Mouse (Mus musculus) urinary bladder, postnatal 14 days (tissue): Measurements from ENCODE around the gene Fbln5.
A peak's percentile ranks its signal among the peaks of the same experiment; 100 is the strongest.

Experiments
- DNase-seq: peaks from one replicate; pipeline ENCODE4 v3.0.0; 2021; ENCODE audit warnings: low spot score

Fbln5 gene

DNA sequence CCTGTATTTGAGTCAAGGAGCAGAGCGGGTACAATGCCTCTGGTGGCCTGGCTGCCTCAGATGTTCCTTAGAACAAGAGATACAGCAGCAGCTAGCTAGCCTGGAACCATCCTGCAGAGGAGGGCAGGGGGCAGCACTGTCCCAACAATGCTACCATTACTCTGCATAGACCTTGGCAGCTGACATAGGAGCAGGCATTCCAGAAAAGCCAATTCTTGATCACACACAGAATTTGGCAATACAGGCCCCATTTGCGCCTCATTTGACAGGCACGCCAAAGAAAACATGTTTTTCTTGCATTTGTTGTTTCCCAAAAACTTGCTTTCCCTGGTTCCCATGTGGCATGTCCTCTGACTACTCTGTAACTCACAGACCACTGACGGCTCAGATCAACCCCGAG is 56.8 kb downstream of the Fbln5 start:
- no peak for DNase-seq

DNA sequence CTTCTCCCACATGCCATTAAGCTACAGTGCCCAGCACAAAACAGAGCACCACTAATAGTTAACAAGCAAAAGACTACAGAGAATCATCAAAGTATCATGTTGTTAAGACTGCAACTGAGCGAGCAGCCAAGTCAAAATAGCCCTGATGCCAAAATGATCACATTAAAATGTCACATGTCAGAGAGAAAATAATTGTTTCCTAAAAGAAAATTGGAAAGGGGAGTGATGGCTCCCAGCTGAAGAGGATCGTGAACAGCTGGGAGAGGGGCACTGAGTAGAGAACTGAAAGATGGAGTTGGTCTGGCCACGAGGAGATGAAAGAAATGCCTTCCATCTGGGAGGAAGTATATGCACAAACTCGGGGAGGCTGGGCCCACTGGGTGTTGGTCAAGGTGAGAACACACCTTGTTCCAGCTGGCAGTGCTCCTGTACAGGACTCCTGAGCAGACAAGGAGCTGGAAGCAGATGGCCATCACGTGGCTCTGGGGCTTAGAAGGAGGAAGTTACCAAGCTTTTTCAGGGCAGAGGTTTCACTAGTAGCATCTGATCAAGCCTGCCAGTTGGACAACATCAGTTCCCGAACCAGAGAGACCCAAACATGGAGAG is 59.3 kb downstream of the Fbln5 start:
- peak; percentile 48 for DNase-seq

DNA sequence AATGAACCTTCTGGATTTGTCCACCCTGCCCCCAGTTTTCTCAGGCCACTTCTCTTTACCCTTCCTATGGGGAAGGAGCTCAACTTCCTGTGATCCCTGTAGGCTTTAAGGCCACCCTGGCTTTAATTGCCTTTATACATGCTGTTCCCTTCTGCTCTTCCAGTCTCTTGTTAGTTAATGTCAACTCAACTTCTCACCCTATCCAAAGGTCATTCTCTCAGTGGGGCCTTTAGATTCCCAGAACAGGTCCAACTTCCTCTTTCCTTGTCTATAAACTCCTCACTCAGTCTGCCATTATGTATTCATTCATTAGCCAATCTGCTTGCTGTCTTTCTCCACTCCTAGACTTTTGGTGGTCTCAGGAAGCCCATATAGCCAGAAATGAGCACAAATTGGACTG is 60.2 kb downstream of the Fbln5 start:
- DNase-seq, result no peak

DNA sequence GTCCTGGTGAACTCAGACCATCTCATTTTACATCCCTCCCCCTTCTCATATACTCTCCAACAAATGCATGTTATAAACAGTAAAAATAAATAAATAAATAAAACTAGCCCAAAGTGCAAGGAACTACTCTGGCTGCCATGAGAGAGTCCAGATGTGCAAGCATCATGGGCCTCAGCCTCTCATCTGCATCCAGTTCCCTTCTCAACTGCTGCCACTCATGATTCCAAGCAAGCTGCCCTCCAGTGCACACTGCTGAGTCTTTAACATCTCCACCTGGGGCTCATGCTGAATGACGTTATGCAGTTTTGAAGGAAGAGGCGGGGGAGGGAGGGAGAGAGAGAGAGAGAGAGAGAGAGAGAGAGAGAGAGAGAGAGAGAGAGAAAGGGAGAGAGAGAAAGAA is 76.5 kb downstream of the Fbln5 start:
- no peak for DNase-seq

DNA sequence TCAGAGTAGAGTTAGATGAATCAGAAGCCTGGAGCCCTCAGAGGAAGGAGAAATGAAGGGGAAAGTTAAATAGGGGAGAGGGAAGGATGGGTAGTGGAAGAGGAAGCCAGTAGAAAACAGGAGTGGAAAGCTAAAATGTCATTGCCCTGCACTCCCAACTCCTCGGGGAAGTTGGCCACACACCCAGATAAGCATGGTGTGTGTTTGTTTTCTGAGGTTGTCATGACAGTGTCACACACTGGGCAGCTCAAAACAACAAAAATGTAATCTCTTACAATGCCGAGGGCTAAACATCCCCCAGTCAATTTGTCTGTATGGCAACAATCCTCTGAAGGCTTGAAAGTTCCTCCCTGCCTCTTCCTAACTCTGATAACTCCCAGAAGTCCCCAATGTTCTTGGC is 78.4 kb downstream of the Fbln5 start:
- no peak for DNase-seq

DNA sequence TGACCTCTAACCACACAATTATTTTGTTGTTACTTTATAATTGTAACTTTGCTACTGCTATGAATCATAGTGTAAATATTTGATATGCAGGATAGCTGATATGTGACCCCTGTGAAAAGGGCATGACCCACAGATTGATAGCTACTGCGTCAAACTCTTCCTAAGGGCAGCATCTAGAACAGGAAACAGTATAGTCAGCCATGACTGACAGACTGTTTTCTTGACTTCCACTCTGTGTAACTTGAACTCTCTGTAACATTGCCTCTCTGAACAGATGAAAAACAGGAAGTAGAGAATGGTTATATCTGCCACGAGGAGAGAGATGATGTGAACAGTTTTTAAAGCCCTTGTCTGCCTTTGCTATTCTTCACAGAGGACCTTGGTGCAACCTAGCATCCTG is 78.8 kb downstream of the Fbln5 start:
- DNase-seq, result no peak

DNA sequence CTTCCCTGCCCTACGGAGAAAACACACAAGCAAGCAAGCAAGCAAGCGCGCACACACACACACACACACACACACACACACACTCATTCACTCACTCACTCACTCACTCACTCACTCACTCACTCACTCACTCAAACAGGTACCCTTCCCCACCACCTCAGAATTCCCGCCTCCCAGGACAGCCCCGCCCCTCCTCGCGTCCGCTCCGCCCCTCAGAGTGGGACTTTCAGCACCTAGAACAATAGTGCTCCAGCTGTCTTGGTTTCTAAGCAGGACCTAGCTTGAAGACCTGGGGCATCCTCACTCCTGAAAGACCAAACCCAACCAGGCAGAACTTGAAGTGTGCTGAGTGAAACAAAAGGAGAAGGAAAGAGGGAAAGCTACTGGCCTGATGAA is 100.1 kb downstream of the Fbln5 start:
- peak; percentile 26 for DNase-seq

DNA sequence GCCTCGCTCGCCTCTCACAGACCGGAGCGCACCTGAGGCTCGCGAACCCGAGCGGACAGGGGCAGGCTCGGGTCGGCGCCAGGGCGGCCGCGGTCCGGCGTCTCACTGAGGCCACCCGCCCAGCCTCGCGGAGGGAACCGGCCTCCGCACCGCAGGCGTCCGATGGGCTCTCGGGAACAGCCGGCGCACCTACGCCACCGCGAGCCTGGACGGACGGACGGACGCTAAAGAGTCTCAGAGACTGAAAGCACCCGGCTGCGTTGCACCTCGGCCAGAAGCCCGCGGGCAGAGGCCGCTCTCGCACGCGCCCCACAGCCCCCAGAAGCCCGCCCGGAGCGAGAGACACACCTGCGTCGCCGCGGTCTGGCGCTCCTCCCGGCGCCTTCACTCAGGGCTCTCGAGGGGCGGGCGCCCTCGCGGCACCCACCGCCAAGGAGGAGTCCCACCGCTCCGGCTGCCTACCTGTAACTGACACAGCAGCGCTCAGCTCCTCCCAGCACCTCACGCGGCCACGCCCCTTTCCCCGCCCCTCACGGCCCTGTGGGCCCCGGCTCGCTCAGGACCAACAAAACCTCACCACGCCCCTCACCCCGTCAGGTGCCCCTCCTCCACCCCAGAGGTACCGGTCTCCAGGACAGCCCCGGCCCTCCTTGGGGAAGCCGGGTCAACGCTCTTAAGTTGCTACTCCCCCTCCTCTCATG is 100.7 kb downstream of the Fbln5 start, which contains the start of gene Tc2n:
Gene Tc2n (minus strand): TSS at position 470 of the 701 bp plus-strand sequence.
- DNase-seq, result peak; percentile 95

DNA sequence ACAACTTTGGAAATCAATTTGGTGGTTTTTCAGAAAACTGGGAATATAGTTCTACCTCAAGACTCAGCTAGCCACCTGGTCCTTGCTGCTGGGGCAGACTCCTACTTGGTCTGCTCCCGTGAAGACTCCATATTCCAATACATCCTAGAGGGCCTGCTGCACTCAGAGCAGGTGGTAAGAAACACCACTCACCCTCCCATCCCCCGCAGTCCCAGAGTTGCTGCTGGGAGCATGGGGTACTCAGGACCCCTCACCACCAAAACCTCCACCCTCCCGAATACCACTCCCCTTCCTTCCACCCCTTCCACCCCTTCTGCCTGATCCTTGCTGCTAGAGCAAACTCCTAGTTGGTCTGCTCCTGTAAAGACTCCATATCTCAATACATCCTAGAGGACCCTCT is 119.7 kb downstream of the Fbln5 start:
- no peak for DNase-seq
